Mouse (Mus musculus): ENCODE measurements around the gene Thsd4. TPM values are rescaled to one million over a fixed set of nuclear protein-coding genes. Genes with fewer than 3 reads are reported as not detected.

Thsd4 gene
- polyA plus RNA-seq, 1 experiment from 2014 or later, result 6.4 TPM

DNA sequence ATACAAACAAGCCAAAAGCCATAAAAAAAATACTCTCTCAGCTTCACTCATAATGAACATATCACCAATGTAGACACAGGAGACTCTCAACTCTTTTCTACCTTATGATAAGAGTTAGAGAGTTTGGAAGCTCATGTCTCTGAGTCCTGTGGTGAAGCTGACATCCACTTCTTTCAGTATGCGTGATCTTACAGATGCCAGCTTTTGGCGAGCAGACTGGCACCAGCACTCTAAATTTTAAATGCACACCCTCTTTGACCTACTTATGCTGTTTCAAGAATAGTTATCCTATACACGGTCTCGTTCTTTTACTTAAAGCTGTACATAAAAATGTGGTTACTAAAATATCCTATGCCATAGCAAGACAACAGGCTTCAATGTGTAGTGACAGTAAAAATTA lies 524.1 kb downstream of the Thsd4 start:
- ATAC-seq (ENCODE audit: low FRiP score) (no peak), DNase-seq (ENCODE audit: low spot score) (no peak)
- no peaks in the 10 kb centered on the region for H3K27me3 ChIP-seq (ENCODE audit: control insufficient read depth, insufficient read depth, low read length)
- no peak overlapping the region for H3K9ac ChIP-seq
- H3K4me2 ChIP-seq (replicated peaks), result no peak overlapping the region
- H3K27ac ChIP-seq, result no peak overlapping the region
- no peak overlapping the region for H3K4me3 ChIP-seq (replicated peaks; ENCODE audit: low read length)
- H3K36me3 ChIP-seq (replicated peaks; ENCODE audit: control insufficient read depth, insufficient read depth), result no peaks in the 10 kb centered on the region
- WGBS, result 94% methylated on average over 4 of the region's 4 CpGs
- H3K4me1 ChIP-seq (replicated peaks; ENCODE audit: control insufficient read depth, insufficient read depth, low read length), result no peaks in the 10 kb centered on the region
- no peaks in the 10 kb centered on the region for H3K9me3 ChIP-seq (ENCODE audit: control insufficient read depth, low read length)

DNA sequence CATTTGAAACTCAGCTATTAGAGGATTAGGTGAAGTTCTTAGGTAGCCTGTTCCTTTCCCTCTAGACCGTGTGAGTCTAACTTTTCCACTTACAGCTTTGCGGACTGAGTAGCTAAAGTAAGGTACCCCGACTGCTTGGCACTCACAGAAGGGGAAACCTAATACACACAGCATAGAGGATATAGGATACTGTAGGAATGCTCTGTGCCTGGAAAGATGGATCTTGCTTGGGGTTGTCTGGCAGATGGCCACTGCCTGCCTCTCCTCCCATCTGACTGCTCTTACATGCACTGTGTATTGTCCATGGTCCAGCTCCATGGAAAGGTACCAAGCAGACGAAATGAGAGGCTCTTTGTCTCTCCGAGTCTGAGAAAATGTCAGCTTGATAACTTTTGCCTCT lies 530.4 kb downstream of the Thsd4 start:
- no peaks in the 10 kb centered on the region for H3K4me1 ChIP-seq (replicated peaks; ENCODE audit: control insufficient read depth, insufficient read depth, low read length)
- 81% methylated on average over 5 of the region's 5 CpGs for WGBS
- DNase-seq (ENCODE audit: low spot score), result no peak
- H3K27me3 ChIP-seq (ENCODE audit: control insufficient read depth, insufficient read depth, low read length), result no peaks in the 10 kb centered on the region
- H3K27ac ChIP-seq, result no peak overlapping the region
- H3K36me3 ChIP-seq (replicated peaks; ENCODE audit: control insufficient read depth, insufficient read depth), result no peaks in the 10 kb centered on the region
- no peak overlapping the region for H3K4me3 ChIP-seq (replicated peaks; ENCODE audit: low read length)
- no peak for ATAC-seq (ENCODE audit: low FRiP score)
- no peak overlapping the region for H3K4me2 ChIP-seq (replicated peaks)
- no peaks in the 10 kb centered on the region for H3K9me3 ChIP-seq (ENCODE audit: control insufficient read depth, low read length)
- no peak overlapping the region for H3K9ac ChIP-seq

DNA sequence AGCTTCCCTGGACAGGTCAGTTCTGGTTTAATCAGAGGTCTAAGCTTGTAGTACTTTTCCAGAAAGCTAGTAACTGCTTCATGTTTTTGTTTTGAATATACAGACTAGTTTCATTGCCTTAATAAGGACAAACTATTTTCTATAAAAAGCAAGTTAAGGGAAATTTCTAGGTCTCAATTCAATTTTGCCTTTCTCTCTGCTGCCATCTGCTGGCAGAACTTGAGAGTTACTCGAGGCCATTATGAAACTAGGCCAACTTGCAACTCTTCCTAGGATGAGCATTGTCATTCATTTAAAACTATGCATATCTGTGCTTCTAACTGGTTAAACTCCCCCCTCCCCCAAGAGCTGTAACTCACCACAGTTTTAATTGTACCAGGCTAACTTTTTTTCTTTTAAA lies 532.0 kb downstream of the Thsd4 start:
- no peak for ATAC-seq (ENCODE audit: low FRiP score)
- H3K36me3 ChIP-seq (replicated peaks; ENCODE audit: control insufficient read depth, insufficient read depth), result no peaks in the 10 kb centered on the region
- H3K27me3 ChIP-seq (ENCODE audit: control insufficient read depth, insufficient read depth, low read length), result no peaks in the 10 kb centered on the region
- H3K4me1 ChIP-seq (replicated peaks; ENCODE audit: control insufficient read depth, insufficient read depth, low read length), result no peaks in the 10 kb centered on the region
- DNase-seq (ENCODE audit: low spot score), result peak; percentile 87
- H3K4me2 ChIP-seq (replicated peaks), result no peak overlapping the region
- WGBS, result 3% methylated on average over 1 of the region's 1 CpGs
- H3K9ac ChIP-seq, result no peak overlapping the region
- no peak overlapping the region for H3K4me3 ChIP-seq (replicated peaks; ENCODE audit: low read length)
- no peaks in the 10 kb centered on the region for H3K9me3 ChIP-seq (ENCODE audit: control insufficient read depth, low read length)
- no peak overlapping the region for H3K27ac ChIP-seq

DNA sequence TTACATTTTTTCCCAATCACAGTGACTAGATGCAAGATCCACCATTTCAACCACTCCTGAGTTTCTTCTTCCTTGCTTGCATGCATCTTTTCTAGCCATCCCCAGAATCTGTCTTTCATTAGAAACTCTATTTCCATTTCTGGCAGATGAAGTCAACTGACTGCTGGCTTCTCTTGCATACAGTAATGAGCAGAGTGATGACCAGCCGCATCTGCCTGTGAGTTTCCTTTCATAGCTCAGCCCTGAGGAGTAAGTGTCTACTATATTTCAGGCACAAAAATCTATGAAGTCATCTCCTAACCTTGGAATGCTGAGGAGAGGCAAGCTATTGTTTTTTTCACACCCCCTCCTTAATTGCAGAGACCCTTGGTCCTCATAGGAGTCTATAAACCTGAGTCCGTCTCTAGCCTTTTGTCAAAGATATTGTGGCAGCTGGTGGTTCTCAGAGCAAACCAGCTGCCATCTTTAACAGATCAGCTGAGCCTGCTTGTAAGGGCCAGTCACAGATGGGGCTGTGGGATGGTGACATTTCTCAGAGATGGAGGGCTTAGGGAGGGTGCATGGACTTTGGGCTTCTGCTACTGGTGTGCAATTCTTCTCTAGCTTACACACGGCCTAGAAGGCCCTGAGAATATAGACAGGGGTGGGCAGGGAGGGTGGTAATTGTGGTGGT lies 535.8 kb downstream of the Thsd4 start:
- no peaks in the 10 kb centered on the region for H3K27me3 ChIP-seq (ENCODE audit: control insufficient read depth, insufficient read depth, low read length)
- ATAC-seq (ENCODE audit: low FRiP score) (no peak), DNase-seq (ENCODE audit: low spot score) (no peak)
- no peaks in the 10 kb centered on the region for H3K4me1 ChIP-seq (replicated peaks; ENCODE audit: control insufficient read depth, insufficient read depth, low read length)
- no peaks in the 10 kb centered on the region for H3K9me3 ChIP-seq (ENCODE audit: control insufficient read depth, low read length)
- H3K4me2 ChIP-seq (replicated peaks), result no peak overlapping the region
- H3K4me3 ChIP-seq (replicated peaks; ENCODE audit: low read length), result no peak overlapping the region
- no peak overlapping the region for H3K27ac ChIP-seq
- H3K36me3 ChIP-seq (replicated peaks; ENCODE audit: control insufficient read depth, insufficient read depth), result no peaks in the 10 kb centered on the region
- no peak overlapping the region for H3K9ac ChIP-seq
- WGBS, result 72% methylated on average over 3 of the region's 3 CpGs

DNA sequence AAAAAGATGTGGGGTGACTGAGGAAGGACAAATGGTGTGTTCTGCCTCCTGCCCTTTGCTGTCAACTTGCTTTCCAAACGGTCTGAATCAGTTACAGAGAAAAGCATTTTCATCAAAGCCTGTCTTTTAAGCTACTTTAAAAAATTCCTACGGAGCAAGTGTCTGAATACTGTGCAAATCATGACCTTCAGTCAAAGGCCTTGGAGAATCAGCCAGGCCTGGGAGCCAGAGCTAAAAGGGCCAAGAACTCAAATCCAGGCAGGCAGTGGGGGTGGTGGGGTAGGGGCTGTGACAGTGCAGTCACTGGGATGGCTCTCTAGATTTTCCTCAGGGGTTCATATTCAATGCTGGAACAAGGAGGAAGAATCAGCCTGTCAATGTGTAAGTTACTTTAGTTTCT lies 540.7 kb downstream of the Thsd4 start:
- 48% methylated on average over 2 of the region's 2 CpGs for WGBS
- Histone ChIP-seq H3K4me2 (replicated peaks) (no peak overlapping the region), H3K4me1 (replicated peaks; ENCODE audit: control insufficient read depth, insufficient read depth, low read length) (no peaks in the 10 kb centered on the region), H3K36me3 (replicated peaks; ENCODE audit: control insufficient read depth, insufficient read depth) (no peaks in the 10 kb centered on the region), H3K27ac (no peak overlapping the region), H3K27me3 (ENCODE audit: control insufficient read depth, insufficient read depth, low read length) (no peaks in the 10 kb centered on the region), H3K9me3 (ENCODE audit: control insufficient read depth, low read length) (no peaks in the 10 kb centered on the region), H3K9ac (no peak overlapping the region), H3K4me3 (replicated peaks; ENCODE audit: low read length) (no peak overlapping the region)
- DNase-seq (ENCODE audit: low spot score) (no peak), ATAC-seq (ENCODE audit: low FRiP score) (no peak)

DNA sequence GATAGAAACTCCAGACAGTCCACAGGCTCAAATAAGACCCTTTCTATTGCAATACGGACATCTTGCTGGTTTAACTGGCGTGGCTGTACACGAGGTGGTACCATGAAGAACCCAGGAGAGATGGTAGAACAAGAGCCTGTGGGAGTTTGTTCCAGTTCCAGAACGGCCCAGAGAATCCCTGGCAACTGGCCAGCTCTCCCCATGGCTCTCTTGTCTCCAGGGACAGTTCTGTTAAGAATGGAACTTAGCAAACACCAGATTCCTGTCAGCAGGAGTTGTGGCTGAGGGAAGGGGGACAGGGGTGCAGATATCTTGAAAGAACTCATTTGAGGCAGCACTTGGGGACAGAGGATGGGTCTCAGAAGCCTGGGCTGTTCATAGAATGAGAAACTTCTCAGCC lies 550.6 kb downstream of the Thsd4 start:
- Histone ChIP-seq H3K36me3 (replicated peaks; ENCODE audit: control insufficient read depth, insufficient read depth) (no peaks in the 10 kb centered on the region), H3K9me3 (ENCODE audit: control insufficient read depth, low read length) (no peaks in the 10 kb centered on the region), H3K4me2 (replicated peaks) (no peak overlapping the region), H3K27me3 (ENCODE audit: control insufficient read depth, insufficient read depth, low read length) (no peaks in the 10 kb centered on the region), H3K27ac (no peak overlapping the region), H3K9ac (no peak overlapping the region), H3K4me3 (replicated peaks; ENCODE audit: low read length) (no peak overlapping the region), H3K4me1 (replicated peaks; ENCODE audit: control insufficient read depth, insufficient read depth, low read length) (0 out of 2 replicates have a peak, but pooled peaks cover 4% of the 10 kb centered on the region)
- DNase-seq (ENCODE audit: low spot score) (no peak), ATAC-seq (ENCODE audit: low FRiP score) (no peak)
- 60% methylated on average over 4 of the region's 4 CpGs for whole genome bisulfite sequencing

DNA sequence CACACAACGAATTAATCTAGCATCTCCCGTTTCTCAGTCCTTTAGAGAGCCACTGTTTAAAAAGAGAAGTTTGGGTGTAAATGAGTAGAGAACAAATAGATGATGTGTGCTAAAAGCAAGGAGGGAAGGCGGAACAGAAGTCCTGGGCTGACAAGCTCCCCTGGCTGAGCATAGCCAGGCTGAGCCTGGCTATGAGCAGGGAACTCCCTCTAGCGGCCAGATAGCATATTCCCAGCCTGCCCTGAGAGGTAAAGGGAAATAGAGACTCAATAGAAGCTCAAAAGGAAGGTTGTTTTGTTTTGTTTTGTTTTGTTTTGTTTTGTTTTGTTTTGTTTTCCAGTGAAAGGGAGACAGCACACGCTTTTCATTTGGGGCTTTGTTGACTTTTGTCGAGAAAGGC lies 552.5 kb downstream of the Thsd4 start:
- no peaks in the 10 kb centered on the region for H3K36me3 ChIP-seq (replicated peaks; ENCODE audit: control insufficient read depth, insufficient read depth)
- 29% methylated on average over 6 of the region's 6 CpGs for WGBS
- H3K27ac ChIP-seq, result no peak overlapping the region
- H3K4me1 ChIP-seq (replicated peaks; ENCODE audit: control insufficient read depth, insufficient read depth, low read length), result 0 out of 2 replicates have a peak, but pooled peaks cover 4% of the 10 kb centered on the region
- no peak overlapping the region for H3K4me2 ChIP-seq (replicated peaks)
- no peak overlapping the region for H3K9ac ChIP-seq
- DNase-seq (ENCODE audit: low spot score) (peak; percentile 88), ATAC-seq (ENCODE audit: low FRiP score) (no peak)
- no peaks in the 10 kb centered on the region for H3K9me3 ChIP-seq (ENCODE audit: control insufficient read depth, low read length)
- no peak overlapping the region for H3K4me3 ChIP-seq (replicated peaks; ENCODE audit: low read length)
- H3K27me3 ChIP-seq (ENCODE audit: control insufficient read depth, insufficient read depth, low read length), result no peaks in the 10 kb centered on the region

DNA sequence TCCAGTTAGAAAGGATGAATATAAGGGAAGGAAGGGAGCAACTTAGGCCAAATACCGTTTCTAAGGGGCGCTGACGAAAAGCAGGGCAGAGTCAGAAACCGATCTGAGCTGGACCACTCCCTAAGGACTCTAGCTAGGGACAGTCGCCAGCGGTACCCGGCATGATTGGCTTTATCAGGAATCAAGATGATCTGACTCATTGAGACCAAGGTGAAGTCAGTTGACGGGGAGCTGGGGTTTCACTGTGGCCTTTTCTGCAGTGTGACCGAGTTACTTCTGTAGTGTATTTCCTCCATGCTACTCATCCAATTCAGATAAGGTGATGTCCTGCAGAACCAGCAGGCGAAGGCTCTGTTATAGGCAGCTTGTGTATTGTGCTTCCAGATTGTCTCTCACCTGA lies 556.8 kb downstream of the Thsd4 start:
- no peak overlapping the region for H3K9ac ChIP-seq
- no peak for ATAC-seq (ENCODE audit: low FRiP score)
- H3K4me1 ChIP-seq (replicated peaks; ENCODE audit: control insufficient read depth, insufficient read depth, low read length), result no peaks in the 10 kb centered on the region
- H3K4me2 ChIP-seq (replicated peaks), result no peak overlapping the region
- 87% methylated on average over 10 of the region's 10 CpGs for WGBS
- H3K27me3 ChIP-seq (ENCODE audit: control insufficient read depth, insufficient read depth, low read length), result no peaks in the 10 kb centered on the region
- H3K9me3 ChIP-seq (ENCODE audit: control insufficient read depth, low read length), result no peaks in the 10 kb centered on the region
- H3K27ac ChIP-seq, result no peak overlapping the region
- H3K4me3 ChIP-seq (replicated peaks; ENCODE audit: low read length), result no peak overlapping the region
- DNase-seq (ENCODE audit: low spot score), result no peak
- no peaks in the 10 kb centered on the region for H3K36me3 ChIP-seq (replicated peaks; ENCODE audit: control insufficient read depth, insufficient read depth)

DNA sequence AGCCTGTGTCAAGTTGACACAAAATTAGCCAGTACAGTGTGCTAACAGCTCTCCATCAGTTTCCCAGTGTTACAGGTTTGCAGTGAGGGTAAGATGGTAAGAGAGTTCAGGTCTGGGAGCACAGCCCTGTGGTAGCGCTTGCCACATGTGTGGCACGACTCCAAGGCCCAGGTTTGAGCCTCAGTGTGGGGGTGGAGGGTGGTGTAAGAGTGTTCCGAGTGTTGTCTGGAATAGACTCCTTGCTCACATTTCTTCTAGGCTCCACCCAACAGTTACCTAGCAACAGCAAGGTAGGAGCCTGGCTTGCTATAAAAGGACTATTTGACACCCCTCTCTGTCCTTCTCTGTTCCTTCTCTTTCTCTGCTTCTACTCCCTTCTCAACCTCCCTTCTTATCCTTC lies 557.5 kb downstream of the Thsd4 start:
- H3K9me3 ChIP-seq (ENCODE audit: control insufficient read depth, low read length), result no peaks in the 10 kb centered on the region
- ATAC-seq (ENCODE audit: low FRiP score), result no peak
- H3K36me3 ChIP-seq (replicated peaks; ENCODE audit: control insufficient read depth, insufficient read depth), result no peaks in the 10 kb centered on the region
- no peaks in the 10 kb centered on the region for H3K27me3 ChIP-seq (ENCODE audit: control insufficient read depth, insufficient read depth, low read length)
- no peak overlapping the region for H3K4me3 ChIP-seq (replicated peaks; ENCODE audit: low read length)
- no peak overlapping the region for H3K9ac ChIP-seq
- DNase-seq (ENCODE audit: low spot score), result no peak
- H3K4me1 ChIP-seq (replicated peaks; ENCODE audit: control insufficient read depth, insufficient read depth, low read length), result no peaks in the 10 kb centered on the region
- H3K27ac ChIP-seq, result no peak overlapping the region
- no peak overlapping the region for H3K4me2 ChIP-seq (replicated peaks)
- 73% methylated on average over 3 of the region's 3 CpGs for WGBS

All from hindbrain, embryonic 14.5 days (tissue).